Mouse (Mus musculus) kidney, adult 2 months (tissue): ENCODE data around the gene Fez1.

Source experiments
- CTCF ChIP-seq: fragments of 200-500 bp; conservative IDR thresholded peaks from 2 replicates; pipeline ENCODE4 v1.5.1; 2011; ENCODE audit warnings: low read depth, mild to moderate bottlenecking, control low read depth, low read length, moderate library complexity, mixed read lengths; ENCODE audit not compliant: insufficient read depth, insufficient read length
- POLR2A ChIP-seq: fragments of 200-500 bp; IDR thresholded peaks from one replicate; pipeline ENCODE4 v1.6.1; 2011; ENCODE audit warnings: low read depth, low read length, control low read depth

- TF ChIP-seq CTCF (no peak), POLR2A (no peak)
These were observed 100.2 kb downstream of the Fez1 start for GRCm38 (mm10) chr9:36921718-36922415.
